Mouse (Mus musculus): ENCODE measurements around the gene Ryr2.

DNA sequence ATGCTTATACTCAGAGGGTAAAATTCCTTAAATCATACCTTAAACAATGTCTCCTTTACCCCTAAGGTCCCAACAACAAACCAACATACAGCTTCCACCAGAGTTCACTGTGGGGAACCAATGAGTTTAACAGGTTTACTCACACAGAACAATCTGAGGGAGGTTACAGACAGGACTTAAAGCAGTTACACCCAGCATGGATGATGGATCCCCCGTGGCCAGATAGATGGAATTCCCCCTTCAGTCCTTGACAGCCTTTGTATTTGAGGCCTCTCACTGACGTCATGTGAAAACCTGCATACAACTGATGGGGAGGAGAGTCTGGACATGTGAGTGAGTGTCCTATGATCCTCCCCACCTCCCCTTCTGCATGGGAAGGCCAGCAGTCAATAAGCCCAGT, 99.2 kb downstream of the Ryr2 start:
- TF ChIP-seq HCFC1 (IDR thresholded peaks at IDR 0.05; ENCODE audit: borderline replicate concordance, insufficient read depth, low read length), result no peak
- TF ChIP-seq MAFK (IDR thresholded peaks at IDR 0.05; ENCODE audit: insufficient read depth, low read depth, low read length), result no peak
- no peak for TF ChIP-seq CHD2 (IDR thresholded peaks at IDR 0.05; ENCODE audit: low read depth, low read length)
- no peak for TF ChIP-seq ZC3H11A (IDR thresholded peaks at IDR 0.05; ENCODE audit: borderline replicate concordance, low read depth, low read length)
- no peak for TF ChIP-seq ZNF384 (IDR thresholded peaks at IDR 0.05; ENCODE audit: low read depth, low read length)
